Mouse (Mus musculus): ENCODE data around the gene Rnf17. TPM values are rescaled to one million over a fixed set of nuclear protein-coding genes. Genes with fewer than 3 reads are reported as not detected.

The Rnf17 gene
- total and polyA plus RNA-seq, 2 experiments from 2014 or later = 0.62 to 0.82 TPM

DNA sequence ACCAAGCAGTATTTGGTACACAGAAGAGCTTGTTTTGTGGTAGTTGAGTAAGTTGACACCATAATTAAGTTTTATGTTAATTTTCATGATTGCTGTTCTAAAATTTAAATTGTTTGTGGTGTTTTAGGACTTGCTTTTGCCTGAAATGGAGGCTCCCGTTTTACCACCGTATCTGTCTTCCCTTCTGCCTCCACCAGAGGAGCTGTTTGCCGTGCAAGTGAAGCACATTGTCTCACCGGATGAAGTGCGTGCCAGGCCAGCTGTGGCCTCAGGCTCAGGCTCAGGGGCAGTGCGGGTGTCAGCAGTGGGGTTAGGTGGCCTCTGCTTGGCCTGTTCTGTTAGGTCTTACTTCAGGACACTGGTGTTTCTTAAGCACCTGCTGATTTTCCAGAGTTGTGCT is 109.7 kb downstream of the Rnf17 start:
- ATAC-seq (ENCODE audit: low FRiP score) (0 out of 2 replicates have a peak, but pooled peaks have one; percentile 27), DNase-seq (ENCODE audit: low spot score) (peak; percentile 2)
- H3K4me2 ChIP-seq (ENCODE audit: low read depth, low read length, poor library complexity, severe bottlenecking) = no peak overlapping the region
- H3K36me3 ChIP-seq (ENCODE audit: insufficient read depth, low read length) = no peaks in the 10 kb centered on the region
- no peaks in the 10 kb centered on the region for H3K4me1 ChIP-seq (ENCODE audit: insufficient read depth, low read length)
- no peak overlapping the region for H3K9ac ChIP-seq (replicated peaks; ENCODE audit: low read length, poor library complexity, severe bottlenecking)
- H3K4me3 ChIP-seq (ENCODE audit: low read depth, low read length) = no peak overlapping the region
- H3K27me3 ChIP-seq (ENCODE audit: insufficient read depth, low read length) = no peaks in the 10 kb centered on the region
- no peak overlapping the region for H3K27ac ChIP-seq (ENCODE audit: low read depth, low read length)
- no peaks in the 10 kb centered on the region for H3K9me3 ChIP-seq (ENCODE audit: low read length)
- 27% methylated on average over 6 of the region's 6 CpGs for WGBS
- peak; percentile 61 for TF ChIP-seq CTCF (IDR thresholded peaks at IDR 0.05)

DNA sequence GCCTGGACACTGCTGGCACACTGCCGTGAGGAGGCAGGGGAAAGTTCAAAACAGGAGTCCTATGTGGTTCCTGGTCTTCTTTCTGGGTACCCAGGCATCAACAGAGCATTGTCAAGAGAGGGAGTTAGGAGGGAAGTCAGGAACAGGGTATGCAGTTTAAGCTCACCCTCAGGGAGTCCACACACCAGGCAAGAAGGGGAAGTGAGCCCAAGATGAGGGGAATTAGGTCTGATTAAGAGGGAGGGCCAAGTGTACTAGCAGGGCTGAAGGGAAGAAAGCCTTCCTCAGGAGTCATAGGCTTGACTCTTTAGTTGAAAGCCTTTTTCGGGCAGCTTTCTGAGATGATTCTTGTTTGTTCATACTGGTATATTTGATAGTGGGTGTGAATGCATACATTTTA is 112.4 kb downstream of the Rnf17 start:
- TF ChIP-seq CTCF (IDR thresholded peaks at IDR 0.05) = no peak
- H3K4me1 ChIP-seq (ENCODE audit: insufficient read depth, low read length) = no peaks in the 10 kb centered on the region
- no peak overlapping the region for H3K4me3 ChIP-seq (ENCODE audit: low read depth, low read length)
- 96% methylated on average over 2 of the region's 2 CpGs for WGBS
- H3K9me3 ChIP-seq (ENCODE audit: low read length) = no peaks in the 10 kb centered on the region
- no peak overlapping the region for H3K9ac ChIP-seq (replicated peaks; ENCODE audit: low read length, poor library complexity, severe bottlenecking)
- ATAC-seq (ENCODE audit: low FRiP score) = no peak
- no peak overlapping the region for H3K27ac ChIP-seq (ENCODE audit: low read depth, low read length)
- H3K36me3 ChIP-seq (ENCODE audit: insufficient read depth, low read length) = no peaks in the 10 kb centered on the region
- no peaks in the 10 kb centered on the region for H3K27me3 ChIP-seq (ENCODE audit: insufficient read depth, low read length)
- no peak for DNase-seq (ENCODE audit: low spot score)
- no peak overlapping the region for H3K4me2 ChIP-seq (ENCODE audit: low read depth, low read length, poor library complexity, severe bottlenecking)

GRCm38 (mm10) chr14:56530788-56531187 is 128.4 kb downstream of the Rnf17 start:
- DNase-seq (ENCODE audit: low spot score) (no peak), ATAC-seq (ENCODE audit: low FRiP score) (no peak)
- Histone ChIP-seq H3K9me3 (ENCODE audit: low read length) (no peaks in the 10 kb centered on the region), H3K4me2 (ENCODE audit: low read depth, low read length, poor library complexity, severe bottlenecking) (no peak overlapping the region), H3K4me3 (ENCODE audit: low read depth, low read length) (no peak overlapping the region), H3K4me1 (ENCODE audit: insufficient read depth, low read length) (no peaks in the 10 kb centered on the region), H3K27me3 (ENCODE audit: insufficient read depth, low read length) (no peaks in the 10 kb centered on the region), H3K9ac (replicated peaks; ENCODE audit: low read length, poor library complexity, severe bottlenecking) (no peak overlapping the region), H3K36me3 (ENCODE audit: insufficient read depth, low read length) (0 out of 2 replicates have a peak, but pooled peaks cover 6% of the 10 kb centered on the region), H3K27ac (ENCODE audit: low read depth, low read length) (no peak overlapping the region)
- 84% methylated on average over 2 of the region's 2 CpGs for WGBS
- TF ChIP-seq CTCF (IDR thresholded peaks at IDR 0.05) = no peak

DNA sequence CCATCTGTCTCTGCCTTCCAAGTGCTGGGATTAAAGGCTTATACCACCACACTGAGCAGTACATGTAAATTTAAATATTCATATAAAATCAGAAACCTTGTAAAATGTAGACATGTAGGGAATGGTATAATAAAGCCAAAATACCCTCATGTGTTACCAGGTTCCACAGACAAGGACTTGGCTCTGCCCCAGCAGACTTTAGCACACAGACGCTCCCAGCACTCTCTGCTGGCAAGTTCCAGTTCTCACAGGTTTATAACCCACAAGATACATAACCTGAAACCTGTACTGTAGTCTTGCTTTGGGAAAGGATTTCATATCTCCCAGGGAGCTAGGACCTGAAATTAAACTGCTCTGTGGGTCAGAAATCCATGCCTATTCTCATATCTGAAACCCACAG is 142.6 kb downstream of the Rnf17 start:
- no peak for TF ChIP-seq CTCF (IDR thresholded peaks at IDR 0.05)
- Histone ChIP-seq H3K27me3 (ENCODE audit: insufficient read depth, low read length) (no peaks in the 10 kb centered on the region), H3K36me3 (ENCODE audit: insufficient read depth, low read length) (no peaks in the 10 kb centered on the region), H3K9me3 (ENCODE audit: low read length) (no peaks in the 10 kb centered on the region), H3K9ac (replicated peaks; ENCODE audit: low read length, poor library complexity, severe bottlenecking) (no peak overlapping the region), H3K4me1 (ENCODE audit: insufficient read depth, low read length) (no peaks in the 10 kb centered on the region), H3K4me2 (ENCODE audit: low read depth, low read length, poor library complexity, severe bottlenecking) (no peak overlapping the region), H3K27ac (ENCODE audit: low read depth, low read length) (no peak overlapping the region), H3K4me3 (ENCODE audit: low read depth, low read length) (no peak overlapping the region)
- DNase-seq (ENCODE audit: low spot score) (no peak), ATAC-seq (ENCODE audit: low FRiP score) (no peak)
- WGBS = 94% methylated on average over 1 of the region's 1 CpGs

GRCm38 (mm10) chr14:56545491-56545890 is 143.1 kb downstream of the Rnf17 start:
- Histone ChIP-seq H3K9ac (replicated peaks; ENCODE audit: low read length, poor library complexity, severe bottlenecking) (no peak overlapping the region), H3K4me3 (ENCODE audit: low read depth, low read length) (no peak overlapping the region), H3K4me1 (ENCODE audit: insufficient read depth, low read length) (no peaks in the 10 kb centered on the region), H3K27ac (ENCODE audit: low read depth, low read length) (no peak overlapping the region), H3K4me2 (ENCODE audit: low read depth, low read length, poor library complexity, severe bottlenecking) (no peak overlapping the region), H3K9me3 (ENCODE audit: low read length) (no peaks in the 10 kb centered on the region), H3K27me3 (ENCODE audit: insufficient read depth, low read length) (no peaks in the 10 kb centered on the region), H3K36me3 (ENCODE audit: insufficient read depth, low read length) (no peaks in the 10 kb centered on the region)
- DNase-seq (ENCODE audit: low spot score) = no peak
- ATAC-seq (ENCODE audit: low FRiP score) = no peak
- 96% methylated on average over 4 of the region's 4 CpGs for WGBS
- no peak for TF ChIP-seq CTCF (IDR thresholded peaks at IDR 0.05)

DNA sequence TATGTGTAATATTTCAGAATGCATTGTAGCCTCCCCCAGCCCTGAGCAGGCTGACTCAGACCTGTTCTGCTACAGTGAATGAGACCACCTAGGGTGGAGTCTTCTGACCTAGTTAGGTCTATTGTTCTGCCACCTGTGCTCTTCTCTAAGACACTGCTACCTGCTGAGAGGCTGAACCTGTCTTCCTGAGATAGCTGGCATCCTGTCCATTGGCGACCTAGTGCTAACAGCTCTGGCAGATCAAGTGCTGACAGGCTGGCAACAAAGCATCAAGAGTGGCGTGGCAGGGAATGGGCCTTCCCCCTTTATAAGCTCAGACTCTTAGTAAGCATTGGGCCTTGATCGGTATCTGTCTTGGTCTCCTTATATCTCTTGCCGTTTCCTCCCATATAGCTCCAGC is 148.6 kb downstream of the Rnf17 start:
- H3K9me3 ChIP-seq (ENCODE audit: low read length) = no peaks in the 10 kb centered on the region
- no peak for TF ChIP-seq CTCF (IDR thresholded peaks at IDR 0.05)
- ATAC-seq (ENCODE audit: low FRiP score) = no peak
- no peaks in the 10 kb centered on the region for H3K4me1 ChIP-seq (ENCODE audit: insufficient read depth, low read length)
- H3K27me3 ChIP-seq (ENCODE audit: insufficient read depth, low read length) = no peaks in the 10 kb centered on the region
- H3K36me3 ChIP-seq (ENCODE audit: insufficient read depth, low read length) = 0 out of 2 replicates have a peak, but pooled peaks cover 2% of the 10 kb centered on the region
- 82% methylated on average over 4 of the region's 4 CpGs for WGBS
- H3K4me2 ChIP-seq (ENCODE audit: low read depth, low read length, poor library complexity, severe bottlenecking) = no peak overlapping the region
- H3K27ac ChIP-seq (ENCODE audit: low read depth, low read length) = no peak overlapping the region
- no peak overlapping the region for H3K9ac ChIP-seq (replicated peaks; ENCODE audit: low read length, poor library complexity, severe bottlenecking)
- no peak for DNase-seq (ENCODE audit: low spot score)
- no peak overlapping the region for H3K4me3 ChIP-seq (ENCODE audit: low read depth, low read length)
